Mouse (Mus musculus): ENCODE data around the gene Daxx. TPM values are rescaled to one million over a fixed set of nuclear protein-coding genes. Genes with fewer than 3 reads are reported as not detected.
"Not testable (repeated sequence)": the region's sequence is repeated elsewhere in the genome, so short reads cannot be mapped to it uniquely, and the experiment has no call there.

Daxx gene
- polyA plus RNA-seq, 1 experiment: 58.1 TPM

DNA sequence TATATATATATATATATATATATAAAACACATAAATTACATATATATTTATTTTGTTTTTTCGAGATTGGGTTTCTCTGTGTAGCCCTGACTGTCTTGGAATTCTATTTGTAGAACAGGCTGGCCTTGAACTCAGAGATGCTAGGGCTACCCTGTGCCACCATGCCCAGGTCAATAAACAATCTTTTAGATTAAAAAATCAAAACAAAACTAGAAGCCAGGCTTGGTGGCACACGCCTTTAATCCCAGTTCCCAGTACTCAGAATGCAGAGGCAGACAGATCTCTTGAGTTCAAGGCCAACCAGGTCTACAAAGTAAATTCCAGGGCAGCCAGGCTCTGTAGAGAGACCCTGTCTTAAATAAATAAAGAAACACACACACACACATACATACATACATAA lies 17.9 kb upstream of the Daxx start:
- Histone ChIP-seq H3K4me1 (ENCODE audit: control insufficient read depth, insufficient read depth, low read length) (peaks cover 11% of the 10 kb centered on the region), H3K4me3 (ENCODE audit: insufficient read depth, low read length) (no peak overlapping the region), H3K27ac (ENCODE audit: insufficient read depth, low read depth, low read length) (no peak overlapping the region)
- no peak for TF ChIP-seq CTCF (IDR thresholded peaks at IDR 0.05; ENCODE audit: low read depth, low read length)
- TF ChIP-seq POLR2A (IDR thresholded peaks at IDR 0.05; ENCODE audit: borderline replicate concordance, low read depth, low read length): no peak

- H3K4me3 ChIP-seq (ENCODE audit: insufficient read depth, low read length); H3K27ac ChIP-seq (ENCODE audit: insufficient read depth, low read depth, low read length): not testable (repeated sequence)
- H3K4me1 ChIP-seq (ENCODE audit: control insufficient read depth, insufficient read depth, low read length): peaks cover 11% of the 10 kb centered on the region
These were observed 17.3 kb upstream of the Daxx start for GRCm38 (mm10) chr17:33891892-33892291.

DNA sequence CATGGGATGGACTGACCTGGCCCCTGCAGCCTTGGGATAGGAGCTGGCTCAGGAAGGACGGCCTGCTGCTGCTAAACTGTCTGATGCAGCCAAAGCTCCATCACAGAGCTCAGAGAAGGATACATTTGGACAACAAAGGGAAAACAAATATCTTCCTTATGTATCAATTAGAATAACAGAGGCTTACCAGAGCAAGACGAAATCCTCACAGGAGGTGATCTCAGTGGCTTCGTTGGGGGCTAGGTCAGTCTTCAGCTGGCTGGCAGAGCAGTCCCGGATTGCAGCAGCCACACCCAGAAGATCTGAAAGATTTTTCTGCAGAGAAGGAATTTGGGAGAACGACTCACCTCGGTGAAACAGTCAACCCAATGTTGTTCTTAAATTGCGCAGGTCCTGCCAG lies 16.8 kb upstream of the Daxx start:
- Histone ChIP-seq H3K27ac (ENCODE audit: insufficient read depth, low read depth, low read length) (no peak overlapping the region), H3K4me3 (ENCODE audit: insufficient read depth, low read length) (no peak overlapping the region), H3K4me1 (ENCODE audit: control insufficient read depth, insufficient read depth, low read length) (peaks cover 11% of the 10 kb centered on the region)
- no peak for TF ChIP-seq POLR2A (IDR thresholded peaks at IDR 0.05; ENCODE audit: borderline replicate concordance, low read depth, low read length)
- no peak for TF ChIP-seq CTCF (IDR thresholded peaks at IDR 0.05; ENCODE audit: low read depth, low read length)

DNA sequence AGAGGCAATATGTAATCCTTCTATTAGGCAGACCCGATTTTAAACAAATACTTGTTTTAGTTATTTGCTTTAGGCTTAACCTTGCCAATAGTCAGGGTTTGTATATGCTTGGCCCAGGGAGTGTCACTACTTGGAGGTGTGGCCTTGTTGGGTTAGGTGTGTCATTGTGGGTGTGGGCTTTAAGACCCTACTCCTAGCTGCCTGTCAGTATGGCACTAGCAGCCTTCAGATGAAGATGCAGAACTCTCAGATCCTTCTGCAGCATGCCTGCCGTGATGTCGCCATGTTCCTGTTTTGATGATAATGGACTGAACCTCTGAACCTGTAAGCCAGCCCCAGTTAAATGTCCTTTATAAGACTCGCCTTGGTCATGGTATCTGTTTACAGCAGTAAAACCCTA lies 16.2 kb upstream of the Daxx start:
- peaks cover 11% of the 10 kb centered on the region for H3K4me1 ChIP-seq (ENCODE audit: control insufficient read depth, insufficient read depth, low read length)
- not testable (repeated sequence) for H3K4me3 ChIP-seq (ENCODE audit: insufficient read depth, low read length); H3K27ac ChIP-seq (ENCODE audit: insufficient read depth, low read depth, low read length)

GRCm38 (mm10) chr17:33897114-33897794 lies 12.0 kb upstream of the Daxx start:
- Histone ChIP-seq H3K4me1 (ENCODE audit: control insufficient read depth, insufficient read depth, low read length) (peaks cover 6% of the 10 kb centered on the region), H3K27ac (ENCODE audit: insufficient read depth, low read depth, low read length) (no peak overlapping the region), H3K4me3 (ENCODE audit: insufficient read depth, low read length) (no peak overlapping the region)
- TF ChIP-seq POLR2A (IDR thresholded peaks at IDR 0.05; ENCODE audit: borderline replicate concordance, low read depth, low read length) (no peak), CTCF (IDR thresholded peaks at IDR 0.05; ENCODE audit: low read depth, low read length) (peak; percentile 46)

DNA sequence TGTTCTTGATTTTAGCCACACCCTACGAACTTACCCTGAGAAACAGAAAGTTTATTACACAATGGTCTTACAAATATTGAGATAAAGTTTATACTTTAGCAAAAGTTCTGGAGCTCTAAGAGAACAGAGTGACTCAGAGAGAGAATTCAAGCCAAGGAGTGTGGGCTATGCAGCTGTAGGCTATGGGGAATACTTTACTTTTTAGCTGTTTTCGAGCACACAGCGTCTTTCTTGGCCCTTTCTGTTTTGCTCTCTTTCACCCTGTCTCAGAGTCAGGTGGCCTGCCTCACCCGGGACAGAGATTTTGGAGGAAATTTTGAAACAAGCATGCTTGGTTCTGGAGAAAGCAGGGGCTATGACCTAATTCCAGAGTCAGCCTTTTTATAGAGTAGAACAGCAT lies 11.0 kb upstream of the Daxx start:
- not testable (repeated sequence) for H3K4me3 ChIP-seq (ENCODE audit: insufficient read depth, low read length); H3K27ac ChIP-seq (ENCODE audit: insufficient read depth, low read depth, low read length)
- peaks cover 12% of the 10 kb centered on the region for H3K4me1 ChIP-seq (ENCODE audit: control insufficient read depth, insufficient read depth, low read length)

DNA sequence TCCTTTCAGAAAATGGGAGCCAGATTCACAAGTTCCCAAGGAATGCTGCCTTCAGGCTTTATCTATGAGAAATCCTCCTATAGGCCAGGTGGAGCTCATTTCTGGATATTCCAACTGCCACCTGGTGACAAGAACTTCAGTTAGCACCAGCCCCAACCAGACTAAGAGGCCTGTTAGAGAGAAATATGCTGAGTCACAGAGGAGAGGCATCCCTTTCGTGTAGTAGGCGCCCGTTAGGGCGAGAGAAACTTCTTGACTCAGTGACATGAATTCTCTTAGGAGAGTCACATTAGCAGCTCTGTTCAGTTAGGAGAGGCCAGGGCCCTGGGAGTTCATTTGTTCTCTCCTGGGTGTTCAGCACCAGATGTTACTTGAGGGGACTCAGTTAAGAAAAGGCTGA lies 9.6 kb upstream of the Daxx start:
- no peak overlapping the region for H3K27ac ChIP-seq (ENCODE audit: insufficient read depth, low read depth, low read length)
- no peak overlapping the region for H3K4me3 ChIP-seq (ENCODE audit: insufficient read depth, low read length)
- TF ChIP-seq POLR2A (IDR thresholded peaks at IDR 0.05; ENCODE audit: borderline replicate concordance, low read depth, low read length) (no peak), CTCF (IDR thresholded peaks at IDR 0.05; ENCODE audit: low read depth, low read length) (no peak)
- peaks cover 20% of the 10 kb centered on the region for H3K4me1 ChIP-seq (ENCODE audit: control insufficient read depth, insufficient read depth, low read length)

DNA sequence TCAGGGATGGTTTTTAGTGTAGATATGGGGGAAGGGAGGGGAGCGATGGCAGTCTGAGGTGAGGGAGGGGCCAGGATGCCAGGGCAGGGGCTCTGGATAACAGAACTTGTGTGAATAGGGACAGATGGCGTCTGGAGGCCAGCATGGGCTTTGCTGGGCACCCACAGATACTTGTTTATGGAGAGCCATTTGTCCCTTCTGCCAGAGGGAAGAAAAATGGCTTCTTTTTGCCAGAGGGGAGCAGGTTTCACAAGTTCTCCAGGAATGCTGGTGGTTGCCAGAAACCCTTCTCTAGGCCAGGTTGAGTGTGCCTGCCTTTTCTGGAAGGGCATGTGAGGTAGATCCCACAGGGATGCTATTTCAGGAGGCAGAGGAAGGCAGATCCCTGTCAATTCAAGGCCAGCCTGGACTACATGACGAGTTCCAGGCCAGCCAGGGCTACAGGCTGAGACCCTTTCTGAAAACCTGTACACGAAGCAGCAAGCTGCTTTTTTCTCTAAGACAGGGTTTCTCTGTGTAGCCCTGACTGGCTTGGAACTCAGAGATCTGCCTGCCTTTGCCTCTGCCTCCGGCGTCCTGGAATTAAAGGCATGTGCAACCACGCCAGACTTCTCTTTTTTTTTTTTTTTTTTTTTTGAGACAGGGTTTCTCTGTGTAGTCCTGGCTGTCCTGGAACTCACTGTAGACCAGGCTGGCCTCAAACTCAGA lies 8.8 kb upstream of the Daxx start:
- no peak overlapping the region for H3K27ac ChIP-seq (ENCODE audit: insufficient read depth, low read depth, low read length)
- H3K4me3 ChIP-seq (ENCODE audit: insufficient read depth, low read length): no peak overlapping the region
- peaks cover 20% of the 10 kb centered on the region for H3K4me1 ChIP-seq (ENCODE audit: control insufficient read depth, insufficient read depth, low read length)
- no peak for TF ChIP-seq CTCF (IDR thresholded peaks at IDR 0.05; ENCODE audit: low read depth, low read length)
- TF ChIP-seq POLR2A (IDR thresholded peaks at IDR 0.05; ENCODE audit: borderline replicate concordance, low read depth, low read length): no peak

- no peak overlapping the region for H3K27ac ChIP-seq (ENCODE audit: insufficient read depth, low read depth, low read length)
- H3K4me3 ChIP-seq (ENCODE audit: insufficient read depth, low read length): no peak overlapping the region
- TF ChIP-seq CTCF (IDR thresholded peaks at IDR 0.05; ENCODE audit: low read depth, low read length): no peak
- no peak for TF ChIP-seq POLR2A (IDR thresholded peaks at IDR 0.05; ENCODE audit: borderline replicate concordance, low read depth, low read length)
- peaks cover 20% of the 10 kb centered on the region for H3K4me1 ChIP-seq (ENCODE audit: control insufficient read depth, insufficient read depth, low read length)
These were observed 8.3 kb upstream of the Daxx start for GRCm38 (mm10) chr17:33900989-33901314.

GRCm38 (mm10) chr17:33901653-33902052 lies 7.6 kb upstream of the Daxx start:
- Histone ChIP-seq H3K27ac (ENCODE audit: insufficient read depth, low read depth, low read length) (no peak overlapping the region), H3K4me1 (ENCODE audit: control insufficient read depth, insufficient read depth, low read length) (peaks cover 20% of the 10 kb centered on the region), H3K4me3 (ENCODE audit: insufficient read depth, low read length) (no peak overlapping the region)
- no peak for TF ChIP-seq CTCF (IDR thresholded peaks at IDR 0.05; ENCODE audit: low read depth, low read length)
- TF ChIP-seq POLR2A (IDR thresholded peaks at IDR 0.05; ENCODE audit: borderline replicate concordance, low read depth, low read length): no peak

DNA sequence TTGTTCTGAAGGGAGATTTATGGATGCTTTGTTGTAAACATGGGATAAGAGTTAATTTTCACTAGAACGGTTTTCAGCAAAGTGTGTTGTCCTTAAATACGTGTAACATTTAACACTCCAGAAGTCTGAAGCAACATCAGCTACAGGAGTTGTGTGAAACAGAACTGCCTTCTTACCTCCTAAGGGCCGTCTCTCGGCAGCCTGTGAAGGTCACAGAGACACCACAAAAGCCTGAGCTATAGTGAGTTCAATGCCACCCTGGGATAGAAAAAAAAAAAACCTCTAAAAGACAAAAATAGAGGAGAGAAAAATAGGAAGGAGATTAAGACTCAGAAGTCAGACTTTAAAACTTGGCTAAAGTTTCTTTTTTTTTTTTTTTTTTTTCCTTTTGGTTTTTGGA lies 7.1 kb upstream of the Daxx start:
- Histone ChIP-seq H3K27ac (ENCODE audit: insufficient read depth, low read depth, low read length) (peak overlapping the region; percentile 36; the same call in 1 of the 2 replicates), H3K4me1 (ENCODE audit: control insufficient read depth, insufficient read depth, low read length) (peaks cover 20% of the 10 kb centered on the region), H3K4me3 (ENCODE audit: insufficient read depth, low read length) (no peak overlapping the region)
- TF ChIP-seq CTCF (IDR thresholded peaks at IDR 0.05; ENCODE audit: low read depth, low read length) (no peak), POLR2A (IDR thresholded peaks at IDR 0.05; ENCODE audit: borderline replicate concordance, low read depth, low read length) (no peak)
